Mouse (Mus musculus): ENCODE measurements around the gene Armc9. TPM values are rescaled to one million over a fixed set of nuclear protein-coding genes. Genes with fewer than 3 reads are reported as not detected.

Gene Armc9
- 2.6 TPM for polyA plus RNA-seq (2015; fragmentation: Illumina TruSeq; extraction: RNeasy Lipid Tissue Mini Kit (QIAGEN cat#74804); ENCODE audit: insufficient read depth, low read depth, low replicate concordance)

DNA sequence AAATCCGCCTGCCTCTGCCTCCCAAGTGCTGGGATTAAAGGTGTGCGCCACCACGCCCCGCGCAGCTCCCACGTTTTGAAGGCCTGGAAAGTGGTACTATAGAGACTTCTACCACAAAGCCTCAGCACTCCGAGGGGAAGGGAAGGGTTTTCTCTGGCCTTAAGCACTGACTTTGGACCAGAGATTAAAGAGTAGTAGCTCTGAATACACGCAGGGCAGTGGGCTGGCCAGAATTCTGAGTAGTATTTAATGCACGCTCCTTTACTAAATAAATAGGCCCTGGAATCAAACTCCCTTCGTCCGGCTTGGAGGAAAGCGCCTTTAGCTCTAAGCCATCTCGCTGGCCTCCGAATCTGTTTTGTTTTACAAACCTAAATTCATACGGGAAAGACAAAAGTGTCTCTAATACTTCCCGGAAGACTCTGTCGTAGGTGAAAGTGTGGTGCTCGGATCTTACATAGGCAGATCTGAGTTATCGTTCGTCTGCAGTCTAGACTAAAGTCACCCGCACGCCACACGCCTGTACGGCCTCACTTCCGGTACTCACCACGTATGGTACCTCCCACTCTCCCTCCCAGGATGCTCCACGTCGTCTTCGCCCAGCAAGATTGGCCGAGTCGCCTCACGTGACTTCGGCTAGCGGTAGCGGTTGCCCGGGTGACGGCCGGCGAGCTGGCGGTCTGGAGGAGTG lies at the start of gene Armc9:
Gene Armc9 (plus strand): TSS at position 648 of the 691 bp plus-strand sequence.

DNA sequence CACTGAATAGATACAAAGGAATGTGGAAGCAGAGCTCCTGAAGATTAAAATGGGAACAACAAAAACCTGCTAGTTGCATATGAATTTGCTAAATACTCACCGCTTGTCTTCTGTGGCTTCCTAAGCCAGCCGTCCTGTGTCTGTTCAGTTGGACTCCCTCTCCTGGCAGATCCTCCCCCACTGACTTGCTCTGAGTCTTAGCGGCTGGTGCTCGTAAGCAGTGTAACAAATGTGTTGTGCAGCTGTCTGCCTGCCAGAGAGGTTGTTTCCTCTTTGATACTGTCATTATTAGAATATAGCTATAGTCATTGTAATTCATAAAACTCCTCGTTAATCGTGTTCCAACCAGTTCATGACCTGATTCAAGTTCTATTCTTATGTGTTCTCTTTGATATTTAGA lies 42.8 kb upstream of the Armc9 start, which contains the start of gene Htr2b:
Gene Htr2b (minus strand): TSS at position 192 of the 400 bp plus-strand sequence.

DNA sequence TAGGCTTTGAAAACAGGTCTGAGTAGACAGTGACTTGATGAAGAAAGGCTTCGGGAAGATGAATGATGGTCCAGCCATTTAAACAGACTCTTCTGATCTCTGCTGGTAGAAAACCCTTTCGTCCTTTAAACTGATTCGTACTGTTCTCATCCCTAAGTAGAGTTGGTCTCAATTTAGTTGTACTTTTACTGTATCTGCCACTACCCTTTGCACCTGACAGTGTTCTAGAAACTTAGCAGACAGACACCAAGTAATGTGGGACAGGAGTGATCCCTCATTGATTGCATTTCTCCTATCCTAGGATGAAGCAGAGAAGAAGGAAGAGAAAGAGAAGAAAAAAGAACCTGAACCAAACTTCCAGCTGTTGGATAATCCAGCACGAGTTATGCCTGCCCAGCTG lies 21.2 kb upstream of the Armc9 start, which contains the start of gene Gm21972:
Gene Gm21972 (plus strand): TSS at position 301 of the 400 bp plus-strand sequence.

DNA sequence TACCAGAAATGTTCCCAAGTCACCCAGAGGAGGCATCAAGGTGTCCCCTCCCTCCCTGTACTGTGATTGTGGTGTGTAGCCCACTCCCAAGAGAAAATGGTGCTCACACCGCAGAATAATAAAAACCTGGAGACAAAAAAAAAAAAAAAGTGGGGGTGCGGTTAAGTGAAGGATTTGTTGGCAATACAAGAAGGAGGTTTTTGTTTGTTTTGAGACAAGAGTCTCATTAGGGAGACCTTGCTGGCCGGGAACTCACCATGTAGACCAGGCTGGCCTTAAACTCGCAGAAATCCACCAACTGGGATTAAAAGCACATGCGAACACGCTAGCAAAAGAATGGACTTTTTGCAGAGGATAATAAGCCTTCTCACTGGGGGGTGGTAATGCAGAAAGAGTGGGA lies 148.0 kb downstream of the Armc9 start, which contains the start of gene B3gnt7:
Gene B3gnt7 (plus strand): TSS at position 301 of the 400 bp plus-strand sequence.

Other genes starting within 250 kb of the Armc9 start
- not detected for gene 4933407L21Rik, start 226.3 kb upstream of the Armc9 start, polyA plus RNA-seq (2015; fragmentation: Illumina TruSeq; extraction: RNeasy Lipid Tissue Mini Kit (QIAGEN cat#74804); ENCODE audit: insufficient read depth, low read depth, low replicate concordance)
- gene Gpr55, start 193.8 kb upstream of the Armc9 start, polyA plus RNA-seq (2015; fragmentation: Illumina TruSeq; extraction: RNeasy Lipid Tissue Mini Kit (QIAGEN cat#74804); ENCODE audit: insufficient read depth, low read depth, low replicate concordance): not detected
- not detected for gene Spata3, start 138.0 kb upstream of the Armc9 start, polyA plus RNA-seq (2015; fragmentation: Illumina TruSeq; extraction: RNeasy Lipid Tissue Mini Kit (QIAGEN cat#74804); ENCODE audit: insufficient read depth, low read depth, low replicate concordance)
- gene 2810459M11Rik, start 108.9 kb upstream of the Armc9 start, polyA plus RNA-seq (2015; fragmentation: Illumina TruSeq; extraction: RNeasy Lipid Tissue Mini Kit (QIAGEN cat#74804); ENCODE audit: insufficient read depth, low read depth, low replicate concordance): not detected
- 11.6 TPM for gene Psmd1, start 90.4 kb upstream of the Armc9 start, polyA plus RNA-seq (2015; fragmentation: Illumina TruSeq; extraction: RNeasy Lipid Tissue Mini Kit (QIAGEN cat#74804); ENCODE audit: insufficient read depth, low read depth, low replicate concordance)
- gene Htr2b, start 42.8 kb upstream of the Armc9 start, polyA plus RNA-seq (2015; fragmentation: Illumina TruSeq; extraction: RNeasy Lipid Tissue Mini Kit (QIAGEN cat#74804); ENCODE audit: insufficient read depth, low read depth, low replicate concordance): not detected
- gene Gm21972, start 21.1 kb upstream of the Armc9 start, polyA plus RNA-seq (2015; fragmentation: Illumina TruSeq; extraction: RNeasy Lipid Tissue Mini Kit (QIAGEN cat#74804); ENCODE audit: insufficient read depth, low read depth, low replicate concordance): 2.1 TPM
- gene B3gnt7, start 148.1 kb downstream of the Armc9 start, polyA plus RNA-seq (2015; fragmentation: Illumina TruSeq; extraction: RNeasy Lipid Tissue Mini Kit (QIAGEN cat#74804); ENCODE audit: insufficient read depth, low read depth, low replicate concordance): 0.63 TPM
- 37.5 TPM for gene Ncl, start 204.6 kb downstream of the Armc9 start, polyA plus RNA-seq (2015; fragmentation: Illumina TruSeq; extraction: RNeasy Lipid Tissue Mini Kit (QIAGEN cat#74804); ENCODE audit: insufficient read depth, low read depth, low replicate concordance)